Mouse (Mus musculus): ENCODE measurements around the gene Map7. TPM values are rescaled to one million over a fixed set of nuclear protein-coding genes. Genes with fewer than 3 reads are reported as not detected.

Map7 gene
- polyA plus RNA-seq, 1 experiment from 2014 or later, result 18.4 TPM

DNA sequence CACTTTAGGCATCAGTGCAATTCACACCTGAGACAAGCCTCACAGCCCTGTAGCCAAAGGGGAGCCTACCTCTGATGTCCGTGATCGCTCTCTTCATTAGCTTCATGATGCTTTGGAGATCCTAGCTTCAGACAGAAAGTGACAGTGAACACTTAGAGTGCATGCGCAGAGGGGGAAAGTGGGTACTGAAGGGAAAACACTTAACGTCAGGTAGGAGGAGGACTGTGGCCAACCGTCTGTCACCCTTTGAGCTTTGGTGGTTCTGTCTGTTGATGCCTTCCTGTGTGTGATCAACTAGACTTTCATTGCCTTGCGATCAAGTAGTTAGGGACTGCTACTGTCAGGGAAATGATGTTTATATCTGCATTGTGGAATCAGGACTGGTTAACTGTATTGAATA is 114.6 kb downstream of the Map7 start:
- no peaks in the 10 kb centered on the region for H3K9me3 ChIP-seq (replicated peaks)
- WGBS, result 91% methylated on average over 6 of the region's 6 CpGs
- no peaks in the 10 kb centered on the region for H3K4me1 ChIP-seq
- ATAC-seq (ENCODE audit: insufficient number of reproducible peaks, low FRiP score, low TSS enrichment, low read depth), result no peak
- H3K27me3 ChIP-seq, result no peaks in the 10 kb centered on the region
- no peak overlapping the region for H3K9ac ChIP-seq
- H3K27ac ChIP-seq (replicated peaks), result no peak overlapping the region
- no peak overlapping the region for H3K4me3 ChIP-seq (replicated peaks)
- no peaks in the 10 kb centered on the region for H3K36me3 ChIP-seq
- H3K4me2 ChIP-seq (replicated peaks), result no peak overlapping the region

DNA sequence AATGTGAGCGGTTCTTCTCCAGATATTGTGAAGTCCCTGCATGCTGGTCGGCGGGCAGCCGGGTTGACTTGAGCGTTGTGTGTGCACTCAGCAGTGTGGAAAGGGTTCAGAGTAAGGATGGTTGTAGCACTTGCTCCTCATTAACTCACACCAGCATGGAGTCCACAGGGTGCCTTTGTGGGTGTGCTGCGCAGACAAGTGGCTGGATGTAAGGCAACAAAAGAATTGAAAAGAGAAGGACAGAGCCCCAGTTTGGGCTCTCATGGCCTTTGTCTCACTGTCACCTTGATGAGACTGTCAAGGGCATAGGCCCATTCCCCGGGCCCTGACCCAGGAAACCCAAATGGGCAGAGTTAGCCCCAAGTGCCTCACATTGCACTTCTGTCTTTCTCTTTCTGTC is 116.2 kb downstream of the Map7 start:
- Histone ChIP-seq H3K4me3 (replicated peaks) (no peak overlapping the region), H3K4me2 (replicated peaks) (no peak overlapping the region), H3K27ac (replicated peaks) (no peak overlapping the region), H3K27me3 (no peaks in the 10 kb centered on the region), H3K4me1 (no peaks in the 10 kb centered on the region), H3K9me3 (replicated peaks) (no peaks in the 10 kb centered on the region), H3K36me3 (no peaks in the 10 kb centered on the region), H3K9ac (no peak overlapping the region)
- no peak for ATAC-seq (ENCODE audit: insufficient number of reproducible peaks, low FRiP score, low TSS enrichment, low read depth)
- 92% methylated on average over 7 of the region's 7 CpGs for WGBS

DNA sequence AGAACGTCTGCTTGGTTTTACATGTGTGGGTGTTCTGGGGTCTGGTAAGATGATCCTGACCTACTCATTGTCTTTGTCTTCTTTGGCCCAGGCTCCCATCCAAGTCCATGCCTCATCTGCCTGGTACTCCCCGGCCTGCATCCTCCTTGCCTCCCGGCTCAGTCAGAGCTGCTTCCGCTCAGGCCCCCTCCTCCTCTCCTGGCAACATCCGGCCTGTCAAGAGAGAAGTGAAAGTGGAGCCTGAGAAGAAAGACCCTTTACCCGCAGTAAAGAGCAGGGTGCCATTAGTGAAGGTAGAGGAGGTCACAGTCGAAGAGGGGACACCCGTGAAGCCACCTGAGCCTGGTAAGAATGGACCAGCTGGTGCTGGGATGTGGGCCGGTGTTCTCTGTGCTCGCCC is 118.8 kb downstream of the Map7 start:
- Histone ChIP-seq H3K36me3 (no peaks in the 10 kb centered on the region), H3K27ac (replicated peaks) (no peak overlapping the region), H3K9me3 (replicated peaks) (no peaks in the 10 kb centered on the region), H3K4me1 (no peaks in the 10 kb centered on the region), H3K9ac (no peak overlapping the region), H3K4me2 (replicated peaks) (no peak overlapping the region), H3K4me3 (replicated peaks) (no peak overlapping the region), H3K27me3 (no peaks in the 10 kb centered on the region)
- no peak for ATAC-seq (ENCODE audit: insufficient number of reproducible peaks, low FRiP score, low TSS enrichment, low read depth)
- WGBS, result 64% methylated on average over 10 of the region's 10 CpGs

DNA sequence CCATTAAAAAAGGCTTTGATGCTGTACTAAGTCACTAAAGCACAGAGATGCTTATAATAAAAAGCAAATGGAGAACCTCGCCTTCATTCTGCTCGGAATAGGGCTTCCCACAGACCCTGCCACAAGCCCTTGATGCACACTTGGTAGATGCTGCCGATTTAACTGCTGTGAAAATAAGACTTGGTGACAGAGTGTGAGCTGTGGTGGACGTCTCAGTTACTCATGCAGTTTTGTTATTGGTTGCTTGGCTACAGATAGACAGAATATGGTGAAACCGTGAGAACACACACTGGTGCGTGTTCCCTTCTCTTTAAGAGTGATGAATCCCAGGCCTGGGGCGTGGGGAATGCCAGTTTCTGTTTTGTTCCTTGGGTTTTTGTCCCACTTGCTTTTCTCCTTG is 120.7 kb downstream of the Map7 start:
- Histone ChIP-seq H3K27ac (replicated peaks) (no peak overlapping the region), H3K4me3 (replicated peaks) (no peak overlapping the region), H3K4me1 (no peaks in the 10 kb centered on the region), H3K9me3 (replicated peaks) (no peaks in the 10 kb centered on the region), H3K4me2 (replicated peaks) (no peak overlapping the region), H3K36me3 (no peaks in the 10 kb centered on the region), H3K9ac (no peak overlapping the region), H3K27me3 (peaks cover 4% of the 10 kb centered on the region; the same call in 1 of the 2 replicates)
- 51% methylated on average over 7 of the region's 7 CpGs for WGBS
- ATAC-seq (ENCODE audit: insufficient number of reproducible peaks, low FRiP score, low TSS enrichment, low read depth), result no peak

- 81% methylated on average over 5 of the region's 5 CpGs for WGBS
- no peak for ATAC-seq (ENCODE audit: insufficient number of reproducible peaks, low FRiP score, low TSS enrichment, low read depth)
- no peak overlapping the region for H3K4me3 ChIP-seq (replicated peaks)
Measured at GRCm38 (mm10) chr10:20272380-20272779, 124.1 kb downstream of the Map7 start.

DNA sequence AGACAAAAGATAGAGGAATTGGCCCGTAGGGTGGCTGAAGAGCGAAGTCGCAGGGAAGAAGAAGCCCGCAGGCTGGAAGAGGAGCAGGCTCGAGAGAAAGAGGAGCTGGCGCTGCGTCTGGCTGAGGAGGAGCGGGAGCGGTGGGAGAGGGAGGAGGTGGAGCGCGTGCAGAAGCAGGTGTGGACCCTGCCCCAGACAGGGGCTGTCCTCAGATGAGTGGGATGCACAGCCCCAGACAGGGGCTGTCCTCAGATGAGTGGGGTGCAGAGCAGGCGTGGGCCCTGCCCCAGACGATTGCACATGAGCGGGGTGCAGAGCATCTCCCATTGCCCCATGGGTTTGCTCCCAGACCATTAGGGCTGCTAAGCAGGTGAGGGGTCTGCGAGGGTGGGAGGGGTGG is 125.0 kb downstream of the Map7 start:
- Histone ChIP-seq H3K4me2 (replicated peaks) (no peak overlapping the region), H3K9ac (no peak overlapping the region), H3K4me1 (no peaks in the 10 kb centered on the region), H3K4me3 (replicated peaks) (no peak overlapping the region), H3K27me3 (peaks cover 4% of the 10 kb centered on the region; the same call in 1 of the 2 replicates), H3K27ac (replicated peaks) (no peak overlapping the region), H3K36me3 (no peaks in the 10 kb centered on the region), H3K9me3 (replicated peaks) (no peaks in the 10 kb centered on the region)
- 58% methylated on average over 15 of the region's 15 CpGs for WGBS
- ATAC-seq (ENCODE audit: insufficient number of reproducible peaks, low FRiP score, low TSS enrichment, low read depth), result no peak

More at GRCm38 (mm10) chr10:20272380-20272779, 124.1 kb downstream of the Map7 start:
- H3K27me3 ChIP-seq, result peaks cover 4% of the 10 kb centered on the region; the same call in 1 of the 2 replicates
- no peak overlapping the region for H3K27ac ChIP-seq (replicated peaks)
- no peaks in the 10 kb centered on the region for H3K4me1 ChIP-seq
- no peak overlapping the region for H3K9ac ChIP-seq
- no peak overlapping the region for H3K4me2 ChIP-seq (replicated peaks)
- H3K9me3 ChIP-seq (replicated peaks), result no peaks in the 10 kb centered on the region
- H3K36me3 ChIP-seq, result no peaks in the 10 kb centered on the region

DNA sequence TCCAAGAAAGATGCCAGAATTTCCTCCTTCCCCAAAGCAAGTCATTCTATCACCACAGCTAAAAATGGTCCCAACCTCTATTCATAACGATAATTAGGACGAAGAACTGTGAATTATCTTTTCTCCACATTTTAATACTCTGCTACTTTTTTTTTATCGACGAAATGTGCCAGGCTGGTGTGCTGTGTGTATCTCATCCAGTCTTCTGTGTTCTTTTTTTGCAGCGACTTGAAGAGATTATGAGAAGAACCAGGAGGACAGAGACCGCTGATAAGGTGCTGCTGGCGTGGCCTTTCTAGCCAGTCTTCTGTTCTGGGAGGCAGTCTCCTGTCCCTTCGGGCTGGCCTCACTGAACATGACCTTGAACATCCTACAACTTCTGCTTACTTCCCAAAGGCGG is 125.8 kb downstream of the Map7 start:
- no peak for ATAC-seq (ENCODE audit: insufficient number of reproducible peaks, low FRiP score, low TSS enrichment, low read depth)
- Histone ChIP-seq H3K27me3 (peaks cover 4% of the 10 kb centered on the region; the same call in 1 of the 2 replicates), H3K4me3 (replicated peaks) (no peak overlapping the region), H3K4me2 (replicated peaks) (no peak overlapping the region), H3K36me3 (no peaks in the 10 kb centered on the region), H3K9me3 (replicated peaks) (no peaks in the 10 kb centered on the region), H3K9ac (no peak overlapping the region), H3K4me1 (no peaks in the 10 kb centered on the region), H3K27ac (replicated peaks) (no peak overlapping the region)
- WGBS, result 80% methylated on average over 9 of the region's 9 CpGs

DNA sequence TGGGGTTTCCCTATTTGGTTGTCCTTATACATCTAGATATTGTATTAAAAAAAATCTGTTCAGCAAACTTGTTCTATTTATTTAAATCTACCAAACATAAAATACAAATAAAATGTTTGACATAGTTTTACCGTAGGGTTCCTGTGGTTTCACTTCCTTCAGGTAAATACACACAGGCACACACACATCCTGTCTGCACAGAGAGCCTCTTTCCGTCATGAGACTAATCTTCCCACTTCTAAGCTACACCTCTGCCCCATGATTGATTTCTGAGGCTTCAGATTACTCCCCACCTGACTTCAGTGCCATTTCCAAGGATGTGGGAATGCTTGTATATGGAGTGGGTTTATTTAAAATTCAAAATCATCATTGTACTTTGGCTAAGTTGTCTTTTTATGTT is 133.2 kb downstream of the Map7 start:
- 49% methylated on average over 2 of the region's 2 CpGs for WGBS

GRCm38 (mm10) chr10:20285289-20285975 is 137.2 kb downstream of the Map7 start:
- no peak overlapping the region for H3K4me3 ChIP-seq (replicated peaks)
- no peak overlapping the region for H3K9ac ChIP-seq
- H3K36me3 ChIP-seq, result no peaks in the 10 kb centered on the region
- peaks cover 19% of the 10 kb centered on the region for H3K4me1 ChIP-seq
- H3K9me3 ChIP-seq (replicated peaks), result no peaks in the 10 kb centered on the region
- no peaks in the 10 kb centered on the region for H3K27me3 ChIP-seq
- no peak overlapping the region for H3K27ac ChIP-seq (replicated peaks)
- 0 out of 2 replicates have a peak, but pooled peaks have one; percentile 62 for ATAC-seq (ENCODE audit: insufficient number of reproducible peaks, low FRiP score, low TSS enrichment, low read depth)
- H3K4me2 ChIP-seq (replicated peaks), result 0 out of 2 replicates have a peak overlapping the region, but pooled peaks have one; percentile 40
- WGBS, result 30% methylated on average over 10 of the region's 10 CpGs

More for the DNA sequence above, 133.2 kb downstream of the Map7 start:
- H3K9me3 ChIP-seq (replicated peaks), result no peaks in the 10 kb centered on the region
- H3K36me3 ChIP-seq, result no peaks in the 10 kb centered on the region
- H3K9ac ChIP-seq, result no peak overlapping the region
- H3K4me1 ChIP-seq, result peaks cover 12% of the 10 kb centered on the region
- H3K4me2 ChIP-seq (replicated peaks), result no peak overlapping the region
- H3K4me3 ChIP-seq (replicated peaks), result no peak overlapping the region
- no peaks in the 10 kb centered on the region for H3K27me3 ChIP-seq
- no peak overlapping the region for H3K27ac ChIP-seq (replicated peaks)
- ATAC-seq (ENCODE audit: insufficient number of reproducible peaks, low FRiP score, low TSS enrichment, low read depth), result no peak

DNA sequence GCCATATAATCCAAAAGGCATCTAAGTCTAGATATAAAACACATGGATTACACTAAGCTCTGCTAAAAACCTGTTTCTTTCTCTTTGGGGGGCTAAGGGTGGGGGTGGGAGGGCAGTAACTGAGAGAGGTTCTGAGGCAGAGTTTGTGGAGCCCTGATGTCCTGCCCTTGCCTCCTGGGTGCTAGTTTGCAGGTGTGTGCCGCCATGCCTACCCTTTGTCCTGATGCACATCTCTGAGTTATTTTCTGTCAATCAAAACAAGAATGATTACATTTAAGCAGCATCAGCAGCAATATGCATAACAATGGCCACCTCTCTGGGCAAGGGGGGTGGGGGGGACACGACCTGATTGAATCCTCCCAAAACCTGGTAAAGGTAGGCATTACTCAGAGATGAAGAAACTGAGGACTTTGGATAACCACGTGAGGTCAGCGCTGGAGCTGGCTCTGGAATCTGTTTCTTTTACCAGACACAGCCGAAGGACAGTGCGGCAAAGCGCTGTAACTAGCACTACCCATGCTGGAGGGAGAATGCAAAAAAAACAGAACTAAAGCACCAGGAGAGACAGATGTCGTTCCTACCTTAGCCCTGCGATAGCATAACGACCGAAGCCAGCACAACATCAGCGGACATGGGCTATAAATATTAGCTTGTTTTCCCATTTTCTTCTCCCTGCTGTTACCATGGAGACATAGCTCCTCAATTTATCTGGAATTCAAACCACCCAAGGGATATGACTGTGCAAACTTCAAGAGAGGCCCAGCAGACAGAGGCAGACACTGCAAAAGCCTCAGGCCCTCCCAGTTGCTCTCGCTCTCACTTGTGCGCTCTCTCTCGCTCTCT is 137.9 kb downstream of the Map7 start:
- Histone ChIP-seq H3K9me3 (replicated peaks) (no peaks in the 10 kb centered on the region), H3K36me3 (no peaks in the 10 kb centered on the region), H3K27me3 (no peaks in the 10 kb centered on the region), H3K27ac (replicated peaks) (peak overlapping the region; percentile 71), H3K4me2 (replicated peaks) (peak overlapping the region; percentile 40), H3K4me1 (peaks cover 23% of the 10 kb centered on the region), H3K4me3 (replicated peaks) (peak overlapping the region; percentile 19), H3K9ac (no peak overlapping the region)
- ATAC-seq (ENCODE audit: insufficient number of reproducible peaks, low FRiP score, low TSS enrichment, low read depth), result peak; percentile 61; the same call in 1 of the 2 replicates
- WGBS, result 15% methylated on average over 15 of the region's 15 CpGs

GRCm38 (mm10) chr10:20287369-20287768 is 139.1 kb downstream of the Map7 start:
- H3K36me3 ChIP-seq, result no peaks in the 10 kb centered on the region
- peaks cover 23% of the 10 kb centered on the region for H3K4me1 ChIP-seq
- H3K27me3 ChIP-seq, result no peaks in the 10 kb centered on the region
- no peak overlapping the region for H3K9ac ChIP-seq
- no peak overlapping the region for H3K27ac ChIP-seq (replicated peaks)
- WGBS, result 41% methylated on average over 6 of the region's 6 CpGs
- H3K4me3 ChIP-seq (replicated peaks), result no peak overlapping the region
- no peak for ATAC-seq (ENCODE audit: insufficient number of reproducible peaks, low FRiP score, low TSS enrichment, low read depth)
- H3K9me3 ChIP-seq (replicated peaks), result no peaks in the 10 kb centered on the region
- no peak overlapping the region for H3K4me2 ChIP-seq (replicated peaks)

Data from embryonic facial prominence, embryonic 15.5 days (tissue).